Mouse (Mus musculus): Measurements from ENCODE around the gene C87977. TPM values are rescaled to one million over a fixed set of nuclear protein-coding genes. Genes with fewer than 3 reads are reported as not detected.
"Not testable (repeated sequence)": the region's sequence is repeated elsewhere in the genome, so short reads cannot be mapped to it uniquely, and the experiment has no call there.

Gene C87977
- not detected in 2 replicates for polyA plus RNA-seq (2016; fragmentation: Nextera tagmentation; extraction: Ambion mirVana)

GRCm38 (mm10) chr4:144213218-144213617 is at the start of gene C87977:
TSS of gene C87977 (minus strand) at chr4:144213318.
- H3K4me3 ChIP-seq; DNase-seq (ENCODE audit: extremely low spot score, low spot score); H3K36me3 ChIP-seq (replicated peaks); H3K4me1 ChIP-seq; H3K27ac ChIP-seq; H3K27me3 ChIP-seq (ENCODE audit: poor library complexity, severe bottlenecking): not testable (repeated sequence)
- H3K9me3 ChIP-seq: peaks cover 32% of the 10 kb centered on the region; the same call in 1 of the 2 replicates
- WGBS: 85% methylated on average over 1 of the region's 1 CpGs

- H3K9me3 ChIP-seq: peaks cover 11% of the 10 kb centered on the region
- not testable (repeated sequence) for DNase-seq (ENCODE audit: extremely low spot score, low spot score); H3K4me3 ChIP-seq; H3K36me3 ChIP-seq (replicated peaks); H3K4me1 ChIP-seq; H3K27me3 ChIP-seq (ENCODE audit: poor library complexity, severe bottlenecking); H3K27ac ChIP-seq
These were observed 41.6 kb upstream of the C87977 start for GRCm38 (mm10) chr4:144254768-144255167.

- no peak for DNase-seq (ENCODE audit: extremely low spot score, low spot score)
- no peaks in the 10 kb centered on the region for H3K4me1 ChIP-seq
- no peak within 1 kb of the TSS for H3K27ac ChIP-seq
- H3K27me3 ChIP-seq (ENCODE audit: poor library complexity, severe bottlenecking): no peaks in the 10 kb centered on the region
- no peak within 1 kb of the TSS for H3K4me3 ChIP-seq
- WGBS: 71% methylated on average over 1 of the region's 1 CpGs
- H3K36me3 ChIP-seq (replicated peaks): no peaks in the 10 kb centered on the region
- H3K9me3 ChIP-seq: peaks cover 59% of the 10 kb centered on the region
These were observed 22.7 kb downstream of the C87977 start, which contains the start of gene Oog2 for GRCm38 (mm10) chr4:144190419-144190818. TSS of gene Oog2 (plus strand) at chr4:144190719.

GRCm38 (mm10) chr4:144162563-144162962 is 50.6 kb downstream of the C87977 start, which contains the start of gene Oog3:
TSS of gene Oog3 (minus strand) at chr4:144162663.
- 89% methylated on average over 1 of the region's 1 CpGs for WGBS
- Histone ChIP-seq H3K9me3 (peaks cover 73% of the 10 kb centered on the region), H3K4me3 (no peak within 1 kb of the TSS), H3K36me3 (replicated peaks) (no peaks in the 10 kb centered on the region), H3K27me3 (ENCODE audit: poor library complexity, severe bottlenecking) (no peaks in the 10 kb centered on the region), H3K4me1 (no peaks in the 10 kb centered on the region), H3K27ac (no peak within 1 kb of the TSS)
- DNase-seq (ENCODE audit: extremely low spot score, low spot score): no peak

Other genes with a start within 250 kb of the C87977 start
- not detected in 2 replicates for gene Gm13101, start 246.4 kb downstream of the C87977 start, polyA plus RNA-seq (2016; fragmentation: Nextera tagmentation; extraction: Ambion mirVana)
- not detected in 2 replicates for gene Pramef17, start 218.9 kb downstream of the C87977 start, polyA plus RNA-seq (2016; fragmentation: Nextera tagmentation; extraction: Ambion mirVana)
- gene Pramel4, start 154.2 kb downstream of the C87977 start, polyA plus RNA-seq (2016; fragmentation: Nextera tagmentation; extraction: Ambion mirVana): not detected in 2 replicates
- not detected in 2 replicates for gene Gm13102, start 106.8 kb downstream of the C87977 start, polyA plus RNA-seq (2016; fragmentation: Nextera tagmentation; extraction: Ambion mirVana)
- not detected in 2 replicates for gene Oog3, start 50.7 kb downstream of the C87977 start, polyA plus RNA-seq (2016; fragmentation: Nextera tagmentation; extraction: Ambion mirVana)
- gene Oog2, start 22.6 kb downstream of the C87977 start, polyA plus RNA-seq (2016; fragmentation: Nextera tagmentation; extraction: Ambion mirVana): not detected in 2 replicates
- gene Pramel5, start 67.2 kb upstream of the C87977 start, polyA plus RNA-seq (2016; fragmentation: Nextera tagmentation; extraction: Ambion mirVana): not detected in 2 replicates
- gene Gm13128, start 116.9 kb upstream of the C87977 start, polyA plus RNA-seq (2016; fragmentation: Nextera tagmentation; extraction: Ambion mirVana): not detected in 2 replicates
- gene Gm13119, start 144.6 kb upstream of the C87977 start, polyA plus RNA-seq (2016; fragmentation: Nextera tagmentation; extraction: Ambion mirVana): not detected in 2 replicates
- not detected in 2 replicates for gene Pramef20, start 164.6 kb upstream of the C87977 start, polyA plus RNA-seq (2016; fragmentation: Nextera tagmentation; extraction: Ambion mirVana)
- not detected in 2 replicates for gene Pramef12, start 195.1 kb upstream of the C87977 start, polyA plus RNA-seq (2016; fragmentation: Nextera tagmentation; extraction: Ambion mirVana)
- not detected in 2 replicates for gene 1700012P22Rik, start 225.5 kb upstream of the C87977 start, polyA plus RNA-seq (2016; fragmentation: Nextera tagmentation; extraction: Ambion mirVana)
- gene Gm9944, start 240.0 kb upstream of the C87977 start, polyA plus RNA-seq (2016; fragmentation: Nextera tagmentation; extraction: Ambion mirVana): not detected in 2 replicates